Comparison of ENCODE assay signal across 8 mouse cellular contexts in the genomic region with DNA sequence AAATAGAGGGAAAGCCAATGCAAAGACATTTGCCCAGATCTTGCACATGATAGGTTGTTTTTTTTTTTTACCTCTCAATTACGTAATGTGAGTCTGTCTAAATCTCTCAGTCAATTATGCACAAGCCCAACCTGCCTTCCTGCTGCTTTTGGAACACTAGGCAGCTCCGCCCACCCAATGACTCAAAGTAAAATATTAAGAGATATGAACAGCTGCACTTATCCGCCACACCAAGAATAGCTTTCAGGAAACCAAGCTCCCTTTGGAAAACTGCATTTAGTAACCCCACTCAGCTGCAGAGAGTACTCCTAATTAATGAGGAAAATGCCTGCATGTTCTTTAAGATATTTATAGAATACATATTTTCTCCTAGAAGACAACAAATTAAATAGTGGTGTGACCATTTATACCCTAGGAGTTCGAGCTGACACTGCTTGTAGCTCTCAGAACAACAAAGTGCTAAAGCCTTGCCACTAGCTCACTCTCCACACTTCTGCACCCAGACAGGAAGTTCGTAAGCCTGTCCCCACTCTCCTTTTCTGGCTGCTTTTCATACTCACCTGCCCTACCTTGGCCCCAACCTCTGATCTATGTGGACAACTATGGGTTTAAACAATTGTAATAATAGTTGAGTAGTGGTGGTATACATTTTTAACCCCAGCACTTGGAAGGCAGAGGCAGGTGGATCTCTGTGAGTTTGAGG. TPM values are rescaled to one million over a fixed set of nuclear protein-coding genes. Genes with fewer than 3 reads are reported as not detected.
DNase-seq lines count a peak whose midpoint lies in the region; ATAC-seq and TF ChIP-seq lines count a peak whose summit lies in the region.

No protein-coding gene starts in this region.

- TF ChIP-seq EP300 in stomach, postnatal 0 days (optimal IDR thresholded peaks at IDR 0.05), result no peak

- H3K9ac ChIP-seq in heart, embryonic 11.5 days (ENCODE audit: low read depth, low read length), result no peak overlapping the region
- H3K9ac ChIP-seq in stomach, postnatal 0 days (ENCODE audit: low read length), result no peak overlapping the region

- H3K27me3 ChIP-seq in heart, embryonic 11.5 days (ENCODE audit: control insufficient read depth, insufficient read depth, low read length), result no peaks in the 10 kb centered on the region
- no peaks in the 10 kb centered on the region for H3K27me3 ChIP-seq in stomach, postnatal 0 days (ENCODE audit: control insufficient read depth, insufficient read depth, low read length)

- peaks cover 51% of the 10 kb centered on the region for H3K4me1 ChIP-seq in heart, embryonic 11.5 days (ENCODE audit: control insufficient read depth, insufficient read depth, low read length)
- peaks cover 19% of the 10 kb centered on the region for H3K4me1 ChIP-seq in stomach, postnatal 0 days (replicated peaks; ENCODE audit: control insufficient read depth, insufficient read depth)

- 58% methylated on average over 5 of the region's 5 CpGs for WGBS in heart, embryonic 11.5 days (ENCODE audit: insufficient replicate concordance)
- 32% methylated on average over 5 of the region's 5 CpGs for WGBS in stomach, postnatal 0 days

- H3K27ac ChIP-seq in heart, embryonic 11.5 days (ENCODE audit: low read depth, low read length), result peak overlapping the region; percentile 75; the same call in 1 of the 2 replicates
- peak overlapping the region; percentile 78; the same call in 1 of the 2 replicates for H3K27ac ChIP-seq in stomach, postnatal 0 days (replicated peaks)

- H3K4me3 ChIP-seq in heart, embryonic 11.5 days (ENCODE audit: low read depth, low read length), result no peak overlapping the region
- no peak overlapping the region for H3K4me3 ChIP-seq in stomach, postnatal 0 days (ENCODE audit: low read depth, low read length)

- H3K9me3 ChIP-seq in heart, embryonic 11.5 days (replicated peaks; ENCODE audit: control insufficient read depth, low read length), result no peaks in the 10 kb centered on the region
- no peaks in the 10 kb centered on the region for H3K9me3 ChIP-seq in stomach, postnatal 0 days (ENCODE audit: control insufficient read depth, low read length)

- TF ChIP-seq CTCF in stomach, postnatal 0 days (IDR thresholded peaks at IDR 0.05; ENCODE audit: low read depth), result no peak

- peak overlapping the region; percentile 8; the same call in 1 of the 2 replicates for H3K4me2 ChIP-seq in heart, embryonic 11.5 days
- no peak overlapping the region for H3K4me2 ChIP-seq in stomach, postnatal 0 days (replicated peaks; ENCODE audit: low read depth)

- H3K36me3 ChIP-seq in heart, embryonic 11.5 days (ENCODE audit: control insufficient read depth, insufficient read depth, low read length), result no peaks in the 10 kb centered on the region
- H3K36me3 ChIP-seq in stomach, postnatal 0 days (ENCODE audit: control insufficient read depth, insufficient read depth, low read length), result no peaks in the 10 kb centered on the region

- no peak for ATAC-seq in heart, embryonic 11.5 days (replicated peaks; ENCODE audit: insufficient number of reproducible peaks, low FRiP score, low TSS enrichment)
- peak; percentile 40; the same call in 1 of the 2 replicates for ATAC-seq in stomach, postnatal 0 days (ENCODE audit: low FRiP score, low TSS enrichment)

- DNase-seq in urinary bladder, postnatal 14 days (ENCODE audit: low spot score), result peak; percentile 72
- DNase-seq in urinary bladder, postnatal 4 days (ENCODE audit: low spot score in 2 of 2), result no peak
- peak; percentile 67 to 74 for DNase-seq in left cerebral cortex, adult 9 months (ENCODE audit: low spot score in 2 of 2)
- peak; percentile 63 for DNase-seq in stomach, postnatal 0 days (ENCODE audit: low spot score)
- DNase-seq in cerebellum, adult 8-10 months, result no peak
- DNase-seq in thymus, adult 18-20 months, result no peak
- no peak for DNase-seq in ovary, adult 18-20 months (ENCODE audit: low spot score)

RNA-seq across cellular contexts. Expression of a gene that starts 25.2 kb away (rescaled TPM):
- polyA plus RNA-seq in heart, embryonic 11.5 days (2014; fragmentation: Nextera tagmentation; extraction: Ambion mirVana), result 21.2 and 23.2 TPM in 2 replicates
- polyA plus RNA-seq in stomach, postnatal 0 days (2015; fragmentation: Nextera tagmentation; extraction: Ambion mirVana), result 18.8 TPM in 2 replicates

RNA-seq across cellular contexts. Expression of a gene that starts 56.7 kb away (rescaled TPM):
- polyA plus RNA-seq in heart, embryonic 11.5 days (2014; fragmentation: Nextera tagmentation; extraction: Ambion mirVana), result 13.4 and 15.6 TPM in 2 replicates
- polyA plus RNA-seq in stomach, postnatal 0 days (2015; fragmentation: Nextera tagmentation; extraction: Ambion mirVana), result 9.7 TPM in 2 replicates

Comparison
In these comparisons a context has a peak if more than half of its experiments do, and no peak if none do; other contexts are left out.
1. DNase-seq: peak in urinary bladder, postnatal 14 days (single experiment), left cerebral cortex, adult 9 months (2 of 2) and stomach, postnatal 0 days (single experiment); none in urinary bladder, postnatal 4 days (0 of 2), cerebellum, adult 8-10 months (single experiment), thymus, adult 18-20 months (0 of 2) and ovary, adult 18-20 months (single experiment).